Mouse (Mus musculus): ENCODE data around the gene Gm16503. TPM values are rescaled to one million over a fixed set of nuclear protein-coding genes. Genes with fewer than 3 reads are reported as not detected.
"Not testable (repeated sequence)": the region's sequence is repeated elsewhere in the genome, so short reads cannot be mapped to it uniquely, and the experiment has no call there.

Gm16503 gene
- under 1 TPM; 0.30 to 0.35 TPM for total RNA-seq (2021)

DNA sequence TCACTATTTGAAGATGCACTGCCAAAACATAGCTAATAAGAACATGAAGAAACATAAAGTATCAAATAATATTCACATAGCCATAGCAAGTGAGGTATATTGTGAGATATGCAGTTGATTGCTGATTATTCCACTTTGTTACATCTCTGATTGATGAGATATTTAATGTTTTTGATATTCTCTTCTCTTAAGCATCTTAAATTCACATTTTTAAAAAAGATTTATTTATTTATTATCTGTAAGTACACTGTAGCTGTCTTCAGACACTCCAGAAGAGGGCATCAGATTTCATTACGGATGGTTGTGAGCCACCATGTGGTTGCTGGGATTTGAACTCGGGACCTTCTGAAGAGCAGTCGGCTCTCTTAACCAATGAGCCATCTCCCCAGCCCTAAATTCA, at the start of gene Gm16503:
Gm16503 (plus strand) TSS at position 301 of the 400 bp plus-strand sequence.
- DNase-seq (ENCODE audit: extremely low spot score in 1 of 2, low spot score in 1 of 2) = not testable (repeated sequence)

DNA sequence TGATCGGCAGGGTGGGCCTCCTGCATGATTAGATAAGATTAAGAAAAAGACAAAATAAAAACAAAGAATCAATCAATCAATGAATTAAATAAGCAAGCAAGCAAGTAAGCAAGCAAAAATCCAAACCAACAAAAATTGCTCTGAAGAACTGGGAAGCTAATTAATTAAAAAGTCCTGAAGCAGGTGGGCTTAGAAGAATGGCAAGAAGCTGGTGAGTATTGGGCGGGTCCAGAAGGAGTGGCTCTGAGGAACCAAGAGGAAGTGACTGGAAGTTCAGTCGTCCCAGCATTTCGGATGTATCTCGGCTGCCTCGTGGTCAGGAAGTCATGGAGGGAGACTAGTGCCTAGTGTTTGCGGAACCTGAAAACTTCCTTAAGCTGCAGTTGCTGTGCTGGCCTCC, 47.9 kb upstream of the Gm16503 start, which contains the start of gene Zfp982:
Zfp982 (plus strand) TSS at position 301 of the 400 bp plus-strand sequence.
- DNase-seq (ENCODE audit: extremely low spot score in 1 of 2, low spot score in 1 of 2) = not testable (repeated sequence)

- DNase-seq (ENCODE audit: extremely low spot score in 1 of 2, low spot score in 1 of 2) = not testable (repeated sequence)
These were observed 41.0 kb upstream of the Gm16503 start for GRCm38 (mm10) chr4:147498772-147499613.

GRCm38 (mm10) chr4:147509174-147509573, 30.8 kb upstream of the Gm16503 start:
- DNase-seq (ENCODE audit: extremely low spot score in 1 of 2, low spot score in 1 of 2) = no peak

GRCm38 (mm10) chr4:147518981-147519380, 21.0 kb upstream of the Gm16503 start:
- DNase-seq (ENCODE audit: extremely low spot score in 1 of 2, low spot score in 1 of 2) = no peak

- DNase-seq (ENCODE audit: extremely low spot score in 1 of 2, low spot score in 1 of 2) = no peak
These were observed 19.9 kb upstream of the Gm16503 start for GRCm38 (mm10) chr4:147520100-147520499.

GRCm38 (mm10) chr4:147525125-147525524, 14.9 kb upstream of the Gm16503 start:
- no peak for DNase-seq (ENCODE audit: extremely low spot score in 1 of 2, low spot score in 1 of 2)

DNA sequence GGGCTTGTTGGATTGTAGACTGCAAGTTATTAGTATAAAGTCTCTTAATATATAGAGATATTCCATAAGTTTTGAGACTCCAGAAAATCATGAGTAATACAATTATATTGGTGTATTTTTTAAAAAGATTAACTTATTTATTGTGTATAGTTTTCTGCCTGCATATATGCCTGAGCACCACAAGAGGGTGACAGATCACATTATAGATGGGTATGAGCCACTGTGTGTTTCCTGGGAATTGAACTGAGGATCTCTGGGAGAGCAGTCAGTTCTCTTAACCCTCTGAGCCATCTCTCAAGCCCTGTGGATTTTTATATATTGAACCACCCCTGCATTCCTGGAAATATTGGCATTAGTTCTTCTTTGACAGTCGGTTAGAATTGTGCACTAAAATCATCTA, 9.7 kb upstream of the Gm16503 start:
- DNase-seq (ENCODE audit: extremely low spot score in 1 of 2, low spot score in 1 of 2) = no peak

DNA sequence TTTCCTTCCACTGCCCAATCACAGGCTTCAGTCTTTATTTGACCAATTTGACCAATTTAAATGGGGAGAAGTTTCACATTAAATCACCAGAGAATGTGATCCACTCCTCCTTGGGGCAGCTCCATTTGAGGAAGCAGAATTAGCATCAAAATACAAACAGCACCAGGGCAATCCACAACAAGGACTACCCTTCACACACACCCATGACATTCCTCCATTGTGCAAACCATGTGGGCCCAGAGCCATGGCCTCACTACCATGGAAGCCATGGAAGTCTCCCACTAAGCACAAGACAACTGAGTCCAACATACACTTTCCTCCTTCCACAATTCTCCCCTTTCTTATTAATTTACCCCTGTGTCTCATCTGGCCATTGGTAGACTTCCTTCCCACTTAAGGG, 4.1 kb upstream of the Gm16503 start:
- DNase-seq (ENCODE audit: extremely low spot score in 1 of 2, low spot score in 1 of 2) = not testable (repeated sequence)

DNA sequence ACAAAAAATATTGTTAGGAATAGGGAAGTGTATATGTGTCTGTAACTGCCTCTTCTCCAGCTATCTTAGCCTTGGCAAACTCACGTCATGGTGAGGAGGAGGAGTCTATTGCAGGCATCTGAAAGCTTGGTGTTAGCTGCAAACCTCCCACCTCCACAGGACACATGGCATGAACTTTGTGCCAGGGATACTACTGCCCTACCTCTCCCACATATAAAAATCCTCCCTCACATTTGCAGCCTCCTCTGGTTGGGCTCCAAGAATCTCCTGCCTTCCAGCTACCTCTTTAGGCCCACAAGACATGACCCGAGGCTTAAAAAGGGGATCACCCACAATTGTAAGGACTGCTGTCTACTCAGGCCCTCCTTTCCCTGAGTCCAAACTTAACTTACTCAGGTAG, 2.3 kb upstream of the Gm16503 start:
- DNase-seq (ENCODE audit: extremely low spot score in 1 of 2, low spot score in 1 of 2) = no peak

- no peak for DNase-seq (ENCODE audit: extremely low spot score in 1 of 2, low spot score in 1 of 2)
These were observed 1.1 kb downstream of the Gm16503 start for GRCm38 (mm10) chr4:147541105-147541504.

GRCm38 (mm10) chr4:147553071-147553470, 13.1 kb downstream of the Gm16503 start, which contains the start of gene Zfp985:
TSS of gene Zfp985 (plus strand) at chr4:147553277.
- not testable (repeated sequence) for DNase-seq (ENCODE audit: extremely low spot score in 1 of 2, low spot score in 1 of 2)

DNA sequence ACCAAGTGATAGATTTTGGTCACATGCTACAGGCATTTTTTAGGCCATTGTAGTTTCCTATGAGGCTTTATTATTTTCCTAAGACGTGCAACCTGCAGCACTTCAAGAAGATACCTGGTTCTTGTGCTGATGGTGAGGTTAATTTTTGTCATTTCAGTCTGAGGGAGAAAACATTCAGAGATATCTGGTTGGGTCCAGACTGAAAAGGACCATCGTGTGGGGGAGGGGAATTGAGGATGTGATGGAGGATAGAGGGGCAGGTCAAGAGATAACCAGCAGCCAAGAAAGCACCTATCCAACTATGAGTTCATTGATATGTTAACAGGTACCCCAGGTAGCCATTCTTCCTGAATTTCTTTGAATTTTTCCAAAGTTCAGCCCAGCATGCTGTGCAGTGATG, 14.3 kb downstream of the Gm16503 start:
- not testable (repeated sequence) for DNase-seq (ENCODE audit: extremely low spot score in 1 of 2, low spot score in 1 of 2)

GRCm38 (mm10) chr4:147556921-147557320, 16.9 kb downstream of the Gm16503 start:
- not testable (repeated sequence) for DNase-seq (ENCODE audit: extremely low spot score in 1 of 2, low spot score in 1 of 2)

DNA sequence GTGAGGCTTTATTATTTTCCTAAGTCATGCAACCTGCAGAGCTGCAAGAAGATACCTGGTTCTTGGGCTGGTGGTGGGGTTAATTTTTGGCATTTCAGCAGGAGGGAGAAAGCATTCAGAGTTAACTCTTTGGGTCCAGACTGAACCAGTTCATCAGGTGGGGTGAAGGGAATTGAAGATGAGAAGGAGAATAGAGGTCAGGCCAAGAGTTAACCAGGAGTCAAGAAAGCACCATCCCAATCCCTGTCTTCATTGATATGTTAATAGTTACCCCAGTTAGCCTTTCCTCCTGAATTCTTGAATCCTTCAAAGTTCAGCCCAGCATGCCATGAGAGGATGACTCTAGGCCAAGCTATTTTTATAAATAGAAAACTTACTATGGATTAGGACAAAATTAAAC, 18.0 kb downstream of the Gm16503 start:
- DNase-seq (ENCODE audit: extremely low spot score in 1 of 2, low spot score in 1 of 2) = not testable (repeated sequence)

- not testable (repeated sequence) for DNase-seq (ENCODE audit: extremely low spot score in 1 of 2, low spot score in 1 of 2)
These were observed 19.1 kb downstream of the Gm16503 start for GRCm38 (mm10) chr4:147559096-147559495.

GRCm38 (mm10) chr4:147565426-147566220, 25.6 kb downstream of the Gm16503 start:
- DNase-seq (ENCODE audit: extremely low spot score in 1 of 2, low spot score in 1 of 2) = no peak

GRCm38 (mm10) chr4:147571156-147571555, 31.1 kb downstream of the Gm16503 start:
- not testable (repeated sequence) for DNase-seq (ENCODE audit: extremely low spot score in 1 of 2, low spot score in 1 of 2)

GRCm38 (mm10) chr4:147579371-147579770, 39.4 kb downstream of the Gm16503 start:
- not testable (repeated sequence) for DNase-seq (ENCODE audit: extremely low spot score in 1 of 2, low spot score in 1 of 2)

DNA sequence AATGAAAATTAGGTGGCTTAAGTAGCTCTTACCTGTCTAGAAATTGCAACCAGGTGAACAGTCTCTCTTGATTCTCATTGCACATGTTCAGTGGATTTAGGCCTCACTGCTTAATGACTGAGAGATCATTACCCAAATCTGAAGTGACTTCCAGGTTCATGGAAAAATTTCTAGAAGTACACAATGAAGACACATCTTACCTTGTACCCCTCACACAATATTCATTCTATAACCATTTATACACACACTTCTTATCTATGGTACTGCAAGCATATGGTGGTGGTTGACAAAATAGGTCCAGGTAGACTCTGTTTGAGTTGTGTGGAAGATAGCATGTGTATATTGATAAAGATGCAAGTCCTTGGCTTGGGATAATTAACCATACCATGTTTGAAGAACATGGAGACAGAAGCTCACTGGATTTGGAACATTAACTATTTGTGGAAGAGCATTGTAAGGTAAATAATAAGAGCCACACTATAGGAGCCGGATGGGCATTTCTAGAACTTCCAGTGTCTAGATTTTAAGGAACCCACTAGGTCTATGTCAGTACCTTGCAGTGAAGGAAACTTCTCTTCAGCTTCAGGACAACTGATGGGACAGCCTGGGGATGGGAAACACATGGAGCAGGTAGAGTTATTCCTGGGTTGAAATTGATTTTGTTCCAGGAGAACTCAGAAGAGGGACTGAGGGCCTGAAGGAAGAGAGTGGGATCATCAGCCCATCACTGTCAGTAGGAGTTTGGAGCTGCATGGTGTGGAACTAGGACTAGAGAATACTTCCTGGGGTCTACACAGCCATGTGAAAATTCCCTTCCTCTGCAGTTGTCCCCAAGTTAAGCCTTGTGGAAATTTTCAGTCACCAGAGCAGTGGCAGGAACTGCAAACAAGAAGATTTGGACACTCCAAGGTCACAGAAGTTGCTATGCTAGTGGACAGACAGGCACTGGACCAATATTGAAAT, 46.8 kb downstream of the Gm16503 start:
- DNase-seq (ENCODE audit: extremely low spot score in 1 of 2, low spot score in 1 of 2) = no peak
